Mouse (Mus musculus) CD4-positive, CD25-positive, alpha-beta regulatory T cell (primary cell): ENCODE data around the gene Lca5. TPM values are rescaled to one million over a fixed set of nuclear protein-coding genes. Genes with fewer than 3 reads are reported as not detected.

Experiments used
- polyA plus RNA-seq: library from polyadenylated mRNA; unstranded; fragments of 100-300 nt; shearing (Covaris generic); gene quantifications from one replicate; pipeline ENCODE4 v1.2.1, GENCODE M21; 2017

The Lca5 gene
- polyA plus RNA-seq = 8.8 TPM

DNA sequence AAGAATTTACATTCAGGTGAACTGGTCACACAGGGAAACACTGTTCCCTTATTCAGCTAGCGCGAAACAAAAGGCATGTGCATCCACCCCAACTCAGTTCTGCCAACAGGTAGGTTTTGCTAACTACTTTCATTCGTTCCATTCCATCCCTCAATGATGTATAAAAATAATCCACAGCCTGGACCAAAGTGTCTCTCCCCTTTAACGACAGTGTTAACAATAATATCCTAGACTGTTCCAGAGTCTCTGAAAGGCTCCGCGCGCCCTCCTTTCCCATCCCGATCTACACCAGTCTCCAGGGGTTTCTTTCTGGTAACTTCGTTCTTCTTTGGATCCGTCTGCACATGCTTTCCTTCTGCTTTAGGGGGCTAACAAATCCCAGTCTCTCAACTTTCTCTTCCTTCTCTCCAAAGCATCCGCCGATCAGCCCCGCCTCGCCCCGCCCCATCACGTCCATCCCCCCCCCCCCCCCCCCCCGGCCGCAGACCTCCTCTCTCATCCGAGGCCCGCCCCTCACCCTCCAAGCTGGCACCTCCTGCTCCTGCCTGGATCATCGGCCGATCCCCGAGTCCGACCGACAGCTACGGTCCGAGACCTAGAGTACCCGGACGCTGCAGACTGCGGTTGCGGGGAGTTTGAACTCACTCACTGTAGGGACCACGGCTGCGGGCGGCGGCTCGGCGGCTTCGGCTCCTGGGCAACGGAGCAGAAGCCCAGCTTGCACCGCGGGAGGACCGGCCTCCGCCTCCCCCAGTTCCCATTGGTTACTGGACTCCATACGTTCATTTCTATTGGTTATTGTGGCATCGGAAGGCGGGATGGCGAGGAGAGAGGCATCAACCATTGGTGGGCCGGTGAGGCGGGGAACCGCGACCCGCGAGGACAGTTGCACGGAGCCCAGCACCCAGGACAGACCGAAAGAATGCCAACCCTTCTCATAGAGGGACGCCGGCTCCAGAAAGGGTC, at the start of gene Lca5:
Gene Lca5, minus strand, starts transcription at position 736 of the 966 bp plus-strand sequence.

Other genes starting within 250 kb of the Lca5 start
- gene Sh3bgrl2, start 107.2 kb upstream of the Lca5 start, polyA plus RNA-seq = 18.7 TPM